ENCODE assay signal across 22 mouse cellular contexts in the genomic region with DNA sequence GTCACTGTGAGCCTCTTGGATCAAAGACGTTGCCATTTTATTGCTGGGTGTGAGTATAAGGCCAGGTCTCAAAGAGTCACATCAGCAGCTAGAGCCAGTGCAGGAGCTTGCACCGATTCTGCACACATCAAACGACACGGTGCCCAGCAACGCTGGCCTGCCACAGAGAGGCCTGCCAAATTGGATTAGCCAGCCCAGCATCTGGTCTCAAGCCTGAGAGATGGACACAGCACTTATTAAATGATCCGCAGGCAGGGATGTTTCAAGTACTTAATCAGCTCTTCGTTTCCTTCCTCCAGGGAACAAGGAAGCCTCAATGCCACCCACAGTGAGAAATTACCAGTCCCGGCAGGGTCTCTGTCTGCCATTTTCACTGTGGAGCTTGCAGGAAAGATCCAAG.
A peak's percentile ranks its signal among the peaks of the same experiment; 100 is the strongest.
DNase-seq lines count a peak whose midpoint lies in the region; ATAC-seq lines count a peak whose summit lies in the region.
"Had no signal": no experiment of that assay in that cellular context is flagged by ENCODE, and none has a peak within 500 bp of the region (broad histone marks: within the 10 kb centered on the region; RNA-seq: fewer than 3 reads in every experiment).

No protein-coding gene starts in this region.

- H3K4me1 ChIP-seq in forebrain, embryonic 12.5 days: peaks cover 19% of the 10 kb centered on the region
- peaks cover 26% of the 10 kb centered on the region for H3K4me1 ChIP-seq in forebrain, embryonic 13.5 days
- peaks cover 16% of the 10 kb centered on the region for H3K4me1 ChIP-seq in hindbrain, embryonic 16.5 days (ENCODE audit: control insufficient read depth, insufficient read depth, low read depth, low read length)
- no peaks in the 10 kb centered on the region; the same call in 1 of the 2 replicates for H3K4me1 ChIP-seq in neural tube, embryonic 14.5 days (ENCODE audit: control insufficient read depth, insufficient read depth, low read length)

- no peaks in the 10 kb centered on the region for H3K27me3 ChIP-seq in forebrain, embryonic 12.5 days
- H3K27me3 ChIP-seq in forebrain, embryonic 13.5 days: no peaks in the 10 kb centered on the region
- H3K27me3 ChIP-seq in hindbrain, embryonic 16.5 days (replicated peaks; ENCODE audit: control insufficient read depth, insufficient read depth, low read length): no peaks in the 10 kb centered on the region
- H3K27me3 ChIP-seq in neural tube, embryonic 14.5 days (ENCODE audit: control insufficient read depth, insufficient read depth, low read length): no peaks in the 10 kb centered on the region
- H3K27me3 ChIP-seq: embryonic facial prominence, embryonic 12.5 days had no signal

- ATAC-seq in forebrain, embryonic 12.5 days (ENCODE audit: low FRiP score): no peak
- no peak for ATAC-seq in forebrain, embryonic 13.5 days
- no peak for ATAC-seq in hindbrain, embryonic 16.5 days
- no peak for ATAC-seq in neural tube, embryonic 14.5 days (ENCODE audit: low read depth)
- ATAC-seq in erythroid progenitor cell, adult 5-6 weeks (replicated peaks; ENCODE audit: low FRiP score, poor library complexity, severe bottlenecking): no peak

- DNase-seq in MN1 (ENCODE audit: low spot score) (peak; percentile 85), adipocyte (ENCODE audit: low spot score) (no peak)
- no peak for DNase-seq in gastrocnemius, postnatal 10 days
- DNase-seq: cerebellum, adult 9-10 months; gastrocnemius, postnatal 36 days; kidney, adult 11 months; kidney, postnatal 10 days; right cerebral cortex, postnatal 25 days; thymus, adult 2 months had no signal

- no peak overlapping the region for H3K9ac ChIP-seq in forebrain, embryonic 12.5 days
- no peak overlapping the region for H3K9ac ChIP-seq in forebrain, embryonic 13.5 days
- no peak overlapping the region for H3K9ac ChIP-seq in hindbrain, embryonic 16.5 days (ENCODE audit: low read depth, low read length)
- H3K9ac ChIP-seq in neural tube, embryonic 14.5 days (replicated peaks; ENCODE audit: low read depth, low read length): no peak overlapping the region
- H3K9ac ChIP-seq: embryonic facial prominence, embryonic 12.5 days; liver, embryonic 14.5 days; midbrain, embryonic 12.5 days had no signal

- 28% methylated on average over 8 of the region's 8 CpGs for WGBS in forebrain, embryonic 12.5 days
- WGBS in forebrain, embryonic 13.5 days: 24% methylated on average over 8 of the region's 8 CpGs
- whole genome bisulfite sequencing in hindbrain, embryonic 16.5 days: 38% methylated on average over 8 of the region's 8 CpGs
- WGBS in neural tube, embryonic 14.5 days: 54% methylated on average over 8 of the region's 8 CpGs

- no peak overlapping the region for H3K4me2 ChIP-seq in forebrain, embryonic 12.5 days
- H3K4me2 ChIP-seq in forebrain, embryonic 13.5 days: no peak overlapping the region
- no peak overlapping the region for H3K4me2 ChIP-seq in hindbrain, embryonic 16.5 days (ENCODE audit: low read length)
- no peak overlapping the region for H3K4me2 ChIP-seq in neural tube, embryonic 14.5 days (ENCODE audit: low read depth, low read length)
- H3K4me2 ChIP-seq: embryonic facial prominence, embryonic 12.5 days; midbrain, embryonic 12.5 days had no signal

- no peaks in the 10 kb centered on the region for H3K36me3 ChIP-seq in forebrain, embryonic 12.5 days (replicated peaks)
- no peaks in the 10 kb centered on the region for H3K36me3 ChIP-seq in forebrain, embryonic 13.5 days (ENCODE audit: poor library complexity, severe bottlenecking)
- H3K36me3 ChIP-seq in hindbrain, embryonic 16.5 days (ENCODE audit: control insufficient read depth, insufficient read depth, low read length): no peaks in the 10 kb centered on the region
- H3K36me3 ChIP-seq in neural tube, embryonic 14.5 days (ENCODE audit: control insufficient read depth, insufficient read depth, low read length): no peaks in the 10 kb centered on the region
- H3K36me3 ChIP-seq: embryonic facial prominence, embryonic 12.5 days; G1E; heart, embryonic 10.5 days; midbrain, embryonic 12.5 days had no signal

- H3K27ac ChIP-seq in forebrain, embryonic 12.5 days: peak overlapping the region; percentile 46; the same call in 1 of the 2 replicates
- H3K27ac ChIP-seq in forebrain, embryonic 13.5 days: no peak overlapping the region
- peak overlapping the region; percentile 80 for H3K27ac ChIP-seq in hindbrain, embryonic 16.5 days (ENCODE audit: low read depth, low read length)
- H3K27ac ChIP-seq in neural tube, embryonic 14.5 days (ENCODE audit: low read depth, low read length): peak overlapping the region; percentile 60; the same call in 1 of the 2 replicates
- H3K27ac ChIP-seq: embryonic facial prominence, embryonic 12.5 days; heart, embryonic 10.5 days; liver, embryonic 14.5 days; macrophage; midbrain, embryonic 12.5 days had no signal

- no peak overlapping the region for H3K4me3 ChIP-seq in forebrain, embryonic 12.5 days (replicated peaks)
- H3K4me3 ChIP-seq in forebrain, embryonic 13.5 days: no peak overlapping the region
- H3K4me3 ChIP-seq in hindbrain, embryonic 16.5 days (ENCODE audit: low read length): no peak overlapping the region
- no peak overlapping the region for H3K4me3 ChIP-seq in neural tube, embryonic 14.5 days (ENCODE audit: low read depth, low read length)
- H3K4me3 ChIP-seq: embryonic facial prominence, embryonic 12.5 days; erythroblast, embryonic 14.5 days; heart, embryonic 10.5 days; layer of hippocampus, adult 2 months; midbrain, embryonic 12.5 days had no signal

- H3K9me3 ChIP-seq in forebrain, embryonic 12.5 days: peaks cover 6% of the 10 kb centered on the region; the same call in 1 of the 2 replicates
- peaks cover 6% of the 10 kb centered on the region; the same call in 1 of the 2 replicates for H3K9me3 ChIP-seq in forebrain, embryonic 13.5 days (replicated peaks)
- H3K9me3 ChIP-seq in hindbrain, embryonic 16.5 days (ENCODE audit: control insufficient read depth, low read length): no peaks in the 10 kb centered on the region
- no peaks in the 10 kb centered on the region; the same call in 1 of the 2 replicates for H3K9me3 ChIP-seq in neural tube, embryonic 14.5 days (ENCODE audit: control insufficient read depth, low read length)
- H3K9me3 ChIP-seq: embryonic facial prominence, embryonic 12.5 days; G1E had no signal
